Mouse (Mus musculus) T-cell, adult 66 days (primary cell): ENCODE data around the gene Faim2. TPM values are rescaled to one million over a fixed set of nuclear protein-coding genes. Genes with fewer than 3 reads are reported as not detected.

ENCODE experiments used
- total RNA-seq, 2 experiments: library from RNA; stranded (reverse); gene quantifications; 3 replicates in 1 of 2; 4 replicates in 1 of 2; pipeline ENCODE4 v1.2.4; 2023

The Faim2 gene
- not detected for total RNA-seq

DNA sequence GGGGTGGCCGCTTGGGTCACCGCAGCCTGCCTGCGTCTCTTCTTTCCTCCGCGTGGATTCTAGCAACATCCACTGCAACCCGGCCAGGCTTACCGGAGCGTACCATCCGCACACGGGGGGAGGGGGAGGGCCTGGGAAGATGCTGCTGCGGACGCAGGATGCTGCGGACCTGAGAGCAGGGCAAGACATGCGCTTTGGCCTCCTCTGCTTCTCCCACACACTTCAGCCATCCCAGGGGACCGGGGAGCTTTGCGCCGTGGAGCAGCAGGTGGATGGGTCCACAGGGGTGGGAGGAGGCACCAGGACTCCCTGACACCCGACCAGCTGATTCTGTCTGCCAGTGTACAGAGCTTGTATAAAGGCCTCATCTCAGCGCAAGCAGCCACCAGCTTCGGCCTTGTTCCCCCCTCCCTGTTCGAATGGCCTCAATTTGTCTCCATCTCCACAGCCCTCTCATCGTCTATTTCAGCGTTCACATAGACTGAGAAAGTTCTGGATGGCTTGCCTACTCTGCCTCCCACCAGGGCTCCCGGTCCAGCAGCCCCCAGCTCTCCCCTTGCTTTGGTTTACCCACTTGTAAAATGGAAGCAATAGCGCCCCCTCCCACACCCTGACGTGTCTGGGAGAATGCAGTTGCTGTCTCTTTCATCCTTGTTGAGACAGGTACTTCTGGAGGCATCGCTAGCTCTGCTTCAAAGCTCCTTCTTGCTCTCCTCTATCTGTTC, at the start of gene Faim2:
Faim2 (minus strand) TSS at position 537 of the 725 bp plus-strand sequence.

GRCm38 (mm10) chr15:99474576-99474926, 53.4 kb downstream of the Faim2 start, which contains the start of gene Bcdin3d:
Bcdin3d (minus strand) TSS chr15:99474730.

DNA sequence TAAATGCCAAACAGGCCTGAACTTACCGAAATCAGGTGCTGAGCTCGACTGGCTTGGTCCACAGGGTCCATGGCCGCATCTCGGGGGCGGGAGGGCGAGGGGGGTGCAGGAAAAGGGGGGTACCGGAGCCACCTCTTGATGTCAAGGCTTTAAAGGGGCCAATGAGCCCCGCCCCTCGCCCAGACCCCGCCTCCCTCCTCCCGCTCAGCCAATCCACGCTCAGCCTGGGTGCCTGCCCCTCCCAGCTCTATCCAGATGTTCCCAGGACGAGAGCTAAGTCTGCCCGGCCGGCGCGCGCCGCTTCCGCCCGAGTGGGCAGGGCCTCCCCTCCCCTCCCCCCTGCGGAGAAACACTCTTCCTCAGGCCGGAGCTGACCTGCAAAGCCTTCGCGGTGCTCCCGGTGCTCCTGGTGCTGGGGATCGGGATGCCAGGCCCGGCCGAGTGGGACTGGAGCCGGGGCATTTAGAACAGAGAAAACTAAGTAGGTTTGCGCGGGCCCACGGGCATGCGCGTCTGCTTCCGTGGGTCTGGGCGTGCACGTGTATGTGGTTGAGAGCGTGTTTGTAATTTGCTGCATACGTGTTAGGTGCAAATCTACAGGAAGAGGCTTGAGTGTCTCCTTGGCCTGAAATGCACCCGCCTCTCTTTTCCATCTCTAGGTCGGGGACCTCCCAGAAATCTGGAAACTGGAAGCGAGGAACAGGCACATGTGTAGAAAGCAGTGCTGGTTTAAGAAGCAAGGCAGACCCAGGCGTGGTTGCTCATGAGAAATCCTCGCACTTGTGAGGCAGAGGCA, 70.2 kb downstream of the Faim2 start, which contains the start of gene Nckap5l:
Nckap5l (minus strand) TSS at position 143 of the 796 bp plus-strand sequence.

Other genes starting within 250 kb of the Faim2 start
- gene Prpf40b, start 233.1 kb downstream of the Faim2 start, total RNA-seq: 10 to 100 TPM; 18.6 to 20.2 TPM
- gene Fam186b, start 232.3 kb downstream of the Faim2 start, total RNA-seq: not detected
- 10 to 100 TPM; 40.2 to 41.7 TPM for gene Fmnl3, start 157.7 kb downstream of the Faim2 start, total RNA-seq
- 100 to 1,000 TPM; 413 to 426 TPM for gene Tmbim6, start 135.3 kb downstream of the Faim2 start, total RNA-seq
- gene Nckap5l, start 70.4 kb downstream of the Faim2 start, total RNA-seq: 10 to 100 TPM; 44.1 to 45.4 TPM
- 10 to 100 TPM in 1 of 2 experiments, 1 to 10 TPM in 1; 9.6 to 10.7 TPM for gene Bcdin3d, start 53.4 kb downstream of the Faim2 start, total RNA-seq
- gene Aqp2, start 50.9 kb upstream of the Faim2 start, total RNA-seq: not detected
- gene Aqp5, start 62.6 kb upstream of the Faim2 start, total RNA-seq: not detected
- gene Aqp6, start 73.2 kb upstream of the Faim2 start, total RNA-seq: not detected
- 10 to 100 TPM; 31.1 to 51.2 TPM for gene Racgap1, start 123.5 kb upstream of the Faim2 start, total RNA-seq
- gene Asic1, start 142.2 kb upstream of the Faim2 start, total RNA-seq: not detected
- 10 to 100 TPM; 59.8 to 68.1 TPM for gene Smarcd1, start 174.0 kb upstream of the Faim2 start, total RNA-seq
- gene Gm17349, start 177.3 kb upstream of the Faim2 start, total RNA-seq: 1 to 10 TPM in 1 of 2 experiments, not detected in 1; 4.3 TPM
- gene Gpd1, start 189.3 kb upstream of the Faim2 start, total RNA-seq: 1 to 10 TPM in 1 of 2 experiments, under 1 TPM in 1; 0.50 to 1.5 TPM
- 10 to 100 TPM; 53.5 to 54.2 TPM for gene Cox14, start 197.5 kb upstream of the Faim2 start, total RNA-seq
- gene Cers5, start 244.7 kb upstream of the Faim2 start, total RNA-seq: 10 to 100 TPM; 62.3 to 65.5 TPM